Mouse (Mus musculus) common myeloid progenitor, adult 5-6 weeks (primary cell): Measurements from ENCODE around the gene Fabp1. TPM values are rescaled to one million over a fixed set of nuclear protein-coding genes. Genes with fewer than 3 reads are reported as not detected.

ENCODE experiments used
- ATAC-seq: replicated peaks from 2 replicates; pipeline ENCODE4 v1.8.0; 2016; ENCODE audit warnings: low read depth, mild to moderate bottlenecking, moderate TSS enrichment, inconsistent platforms; ENCODE audit not compliant: poor library complexity, severe bottlenecking
- total RNA-seq: library from RNA; stranded (forward); fragments of 200-1000, 187-1606 nt; gene quantifications from 2 replicates; pipeline ENCODE4 v1.2.3, GENCODE M21; 2017

Gene Fabp1
- total RNA-seq, 1 experiment from 2014 or later: not detected

DNA sequence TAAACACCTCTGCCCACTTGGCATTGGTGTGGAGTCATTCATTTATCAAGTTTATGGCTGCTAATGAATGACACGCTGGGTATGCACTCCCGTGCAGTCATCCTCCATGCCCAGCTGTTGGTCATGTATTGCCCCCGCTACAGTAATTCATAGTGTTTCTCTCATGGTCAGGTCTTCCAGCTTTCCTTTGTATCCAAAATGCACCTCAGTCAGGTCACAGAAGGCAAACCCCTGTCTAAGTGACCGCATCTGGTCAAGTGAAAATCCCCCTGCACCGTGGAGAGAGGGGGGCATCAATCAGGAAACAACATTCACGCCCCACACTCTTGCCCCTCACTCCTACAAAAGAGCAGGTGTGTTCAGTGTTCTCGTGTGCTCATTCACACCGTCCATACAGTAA, 4.5 kb downstream of the Fabp1 start:
- no peak for ATAC-seq

DNA sequence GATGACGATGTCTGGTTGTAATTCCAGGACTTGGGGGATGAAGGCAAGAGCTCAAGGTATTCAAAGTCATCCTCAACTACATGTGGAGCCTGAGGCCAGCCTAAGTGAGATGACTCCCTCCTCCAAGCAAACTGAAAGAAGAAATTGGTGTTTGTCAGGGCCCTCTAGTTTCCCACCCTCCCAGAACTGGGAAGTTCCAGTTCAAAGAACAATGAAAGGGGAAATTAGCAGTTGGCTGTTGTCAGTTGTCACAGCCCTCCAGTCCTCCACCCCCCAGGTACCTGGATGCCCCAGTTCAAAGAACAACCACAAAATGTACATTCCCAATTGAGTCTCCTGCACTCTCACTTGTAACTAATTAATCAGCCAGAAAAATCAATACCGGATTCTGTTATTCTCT, 9.1 kb downstream of the Fabp1 start:
- no peak for ATAC-seq

DNA sequence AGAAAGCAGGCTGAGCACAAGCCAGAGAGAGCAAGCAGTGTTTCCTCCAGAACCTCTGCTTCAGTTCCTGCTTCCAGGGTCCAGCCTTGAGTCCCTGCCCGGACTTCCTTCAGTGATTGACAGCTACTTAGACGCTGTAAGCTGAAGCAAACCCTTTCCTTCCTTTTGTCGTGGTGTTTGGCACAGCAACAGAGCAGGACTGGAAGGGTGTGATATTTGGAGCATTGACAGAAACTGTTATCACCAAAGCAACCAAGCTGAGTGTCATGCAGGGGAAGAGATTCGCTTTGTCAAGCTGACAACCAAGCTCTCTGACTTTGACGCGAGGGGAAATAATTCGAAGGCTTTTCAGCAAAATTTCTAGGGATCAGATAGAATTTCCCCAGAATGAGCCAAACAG, 12.3 kb downstream of the Fabp1 start:
- ATAC-seq: no peak

DNA sequence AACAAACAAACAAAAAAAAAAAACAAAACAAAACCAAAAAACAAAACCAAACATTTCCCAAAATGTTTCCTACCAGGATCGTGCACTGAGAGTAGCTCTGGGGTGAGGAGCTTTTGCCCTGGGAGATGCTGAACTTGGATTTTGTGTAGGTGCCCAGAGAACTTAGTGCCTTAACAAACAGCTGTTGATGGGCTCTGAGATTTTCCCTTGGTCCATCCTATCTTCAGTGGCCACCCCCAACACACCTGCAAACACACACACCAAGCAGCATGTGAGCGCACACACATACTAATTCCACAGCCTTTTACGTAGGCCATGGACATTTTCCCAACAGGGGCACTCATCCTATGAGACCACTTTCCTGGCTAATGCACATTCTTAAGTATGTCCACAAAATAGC, 12.8 kb downstream of the Fabp1 start:
- no peak for ATAC-seq

DNA sequence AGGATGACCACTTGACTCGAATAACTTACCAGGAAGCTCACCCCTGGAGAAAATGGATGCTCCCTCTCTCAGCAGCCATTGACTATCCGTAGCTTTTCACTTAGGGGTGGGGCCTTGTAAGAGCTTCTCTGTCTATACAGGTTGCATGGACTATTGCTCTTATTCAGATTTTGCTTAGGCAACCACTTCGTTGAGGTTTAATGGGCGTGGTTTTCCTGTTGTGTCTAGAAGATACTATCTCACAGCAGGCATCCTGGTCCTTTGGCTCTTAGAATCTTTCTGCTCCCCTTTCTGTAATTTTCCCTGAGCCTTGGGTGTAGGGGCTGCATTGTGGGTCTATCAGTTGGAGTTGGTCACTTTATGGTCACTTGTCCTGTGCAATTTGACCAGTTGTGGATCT, 21.9 kb downstream of the Fabp1 start:
- no peak for ATAC-seq

DNA sequence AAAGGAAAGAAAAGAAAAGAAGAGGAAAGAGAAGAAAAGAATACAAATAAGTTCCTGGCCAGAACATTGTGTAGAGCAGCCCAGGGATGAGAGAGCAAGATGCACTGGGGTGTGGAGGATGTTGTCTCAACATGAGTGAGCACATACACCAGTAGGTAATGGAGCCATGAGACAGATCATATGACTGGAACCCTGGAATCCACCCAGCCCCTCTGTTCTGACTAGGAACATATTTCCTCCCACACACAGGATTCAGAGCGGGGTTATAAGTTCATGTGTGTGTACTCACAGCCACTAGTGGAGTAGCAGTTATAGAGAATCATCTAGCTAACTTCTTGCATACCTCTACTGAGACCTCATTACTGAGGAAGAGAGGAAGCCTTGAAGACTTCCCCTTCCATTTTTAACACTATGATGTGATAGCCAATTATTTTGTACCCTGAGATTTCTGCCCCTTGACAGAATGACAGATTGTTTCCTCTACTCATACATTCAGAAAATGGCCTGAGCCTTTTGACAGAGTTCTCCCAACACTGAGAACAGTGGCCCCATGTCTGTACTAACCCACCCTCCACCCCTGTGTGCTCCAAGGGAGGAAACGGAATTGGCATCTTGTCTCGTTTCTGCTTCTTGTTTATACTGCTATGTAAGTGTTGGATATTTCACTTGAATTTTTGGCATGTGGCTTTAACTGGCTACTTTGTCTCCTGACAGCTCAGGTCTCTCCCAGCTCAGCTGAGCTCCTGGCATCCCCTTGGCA, 24.7 kb downstream of the Fabp1 start:
- ATAC-seq: no peak

DNA sequence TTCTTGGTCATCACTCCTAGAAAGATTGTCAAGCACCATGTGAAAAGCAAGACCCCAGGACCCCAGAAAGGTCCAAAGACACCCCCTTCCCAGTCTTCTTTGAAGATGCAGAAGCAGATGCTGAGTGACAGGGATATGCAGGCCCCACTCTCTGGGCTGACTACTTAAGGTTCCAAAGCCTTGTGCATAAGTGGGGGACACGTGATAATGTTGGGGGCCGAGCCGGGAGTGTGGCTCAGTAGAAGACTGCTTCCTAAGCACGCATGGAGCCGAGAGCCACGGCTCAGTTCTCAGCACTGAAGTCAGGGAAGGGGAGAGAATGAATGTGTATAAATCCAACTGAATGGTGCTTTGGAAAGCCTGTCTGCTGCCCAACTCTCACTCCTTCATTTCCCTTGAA, 26.9 kb downstream of the Fabp1 start:
- no peak for ATAC-seq

DNA sequence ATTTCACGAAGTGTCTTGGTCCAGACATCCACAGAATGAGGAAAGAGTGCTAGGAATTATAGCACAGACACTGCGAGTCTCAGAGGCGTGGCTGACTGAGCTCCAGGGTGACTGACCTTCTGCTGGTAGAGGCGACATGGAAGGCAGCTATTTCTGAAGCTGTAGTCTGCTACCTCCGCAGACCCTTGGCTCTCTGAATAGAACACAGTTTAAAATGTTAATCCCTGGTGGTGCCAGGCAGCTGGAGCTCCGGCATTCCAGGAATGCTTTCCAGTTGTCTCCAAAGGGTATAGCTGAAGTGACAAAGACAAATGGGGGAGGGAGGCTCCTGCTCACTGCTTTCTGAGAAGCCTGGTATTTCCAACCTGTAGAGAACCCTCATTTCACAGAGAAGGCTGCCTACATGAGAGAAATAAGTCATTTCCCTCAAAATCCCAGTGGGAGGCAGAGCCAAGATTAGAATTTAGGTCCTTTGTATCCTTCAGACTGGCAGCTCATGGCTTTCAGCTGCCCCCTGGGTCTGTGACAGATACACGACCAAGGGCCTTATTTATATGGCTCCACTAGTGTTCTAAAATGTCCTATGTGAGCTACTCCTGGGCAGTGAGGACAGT, 27.6 kb downstream of the Fabp1 start:
- no peak for ATAC-seq

DNA sequence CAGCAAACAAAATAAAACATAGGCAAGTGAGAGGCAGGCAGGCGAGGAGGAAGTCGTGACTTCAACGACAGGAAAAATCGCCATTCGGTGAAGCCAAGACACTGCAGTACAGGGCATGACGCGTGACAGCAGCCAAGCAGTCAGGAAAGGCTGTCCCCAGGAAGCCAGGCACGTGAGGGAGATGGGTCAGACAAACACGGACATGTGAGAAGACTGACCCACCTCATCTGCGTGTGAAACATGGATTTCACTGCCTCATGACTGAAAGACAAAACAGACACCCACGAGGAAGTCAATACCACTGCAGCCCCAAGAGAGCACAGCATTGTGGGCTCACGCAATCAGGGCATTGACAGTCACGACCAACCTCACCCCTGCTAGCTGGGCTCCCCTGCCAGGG, 35.5 kb downstream of the Fabp1 start:
- ATAC-seq: no peak

DNA sequence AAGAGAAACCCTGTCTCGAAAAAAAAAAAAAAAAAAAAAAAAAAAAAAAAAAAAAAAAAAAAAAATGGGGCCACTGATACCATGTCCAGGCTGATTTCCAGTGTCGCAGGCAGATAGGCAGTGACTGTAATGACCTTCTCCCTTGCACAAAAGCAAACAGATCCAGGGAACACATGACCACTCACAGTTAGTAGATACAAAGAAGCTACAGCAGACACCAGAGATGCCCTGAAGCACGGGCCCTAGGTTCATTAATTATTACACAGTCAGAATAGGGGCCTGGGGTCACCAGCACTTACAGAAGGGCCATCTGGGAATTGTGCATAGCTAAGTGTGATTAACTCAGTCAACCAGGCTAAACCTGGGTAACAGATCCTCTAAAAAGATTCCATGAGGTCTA, 36.3 kb downstream of the Fabp1 start:
- no peak for ATAC-seq

DNA sequence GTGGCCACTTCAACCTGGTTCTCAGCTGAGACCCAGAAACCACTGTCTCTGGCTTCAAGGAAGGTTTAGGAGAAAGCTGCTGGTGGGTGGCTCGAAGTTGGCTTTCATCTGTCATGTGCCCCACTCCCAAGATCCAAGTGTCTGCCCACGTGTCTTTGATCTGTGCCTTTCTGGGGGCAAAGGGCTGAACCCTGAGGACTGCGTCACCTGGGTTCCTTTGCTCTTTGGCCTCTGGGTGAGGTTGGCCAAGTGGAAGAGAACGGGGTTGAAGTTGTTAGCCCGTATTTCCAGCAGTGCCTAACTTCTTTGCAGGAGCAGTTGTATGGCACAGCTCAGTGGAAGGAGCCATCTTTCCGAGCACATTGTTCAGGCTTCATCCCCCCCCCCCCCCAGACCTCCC, 36.9 kb downstream of the Fabp1 start:
- ATAC-seq: no peak

DNA sequence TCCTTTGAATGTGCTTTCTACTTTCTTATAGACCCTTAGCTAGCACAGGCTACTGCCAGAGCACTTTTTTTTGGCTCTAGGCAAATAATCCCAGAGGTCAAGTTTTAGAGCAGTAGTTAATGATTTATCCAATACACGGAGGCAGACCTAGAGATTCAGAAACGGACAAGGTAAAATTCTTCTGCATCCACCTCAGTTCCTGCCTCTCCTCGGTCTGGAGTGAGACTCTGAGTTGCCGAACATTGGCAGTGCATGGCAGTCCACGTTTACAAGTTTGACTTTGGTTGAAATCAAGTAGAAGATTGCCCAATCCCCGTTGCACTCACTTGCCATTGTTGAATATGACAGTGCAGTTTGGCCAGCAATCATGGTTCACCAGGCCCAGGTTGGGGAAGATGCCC, 37.4 kb downstream of the Fabp1 start:
- ATAC-seq: no peak

DNA sequence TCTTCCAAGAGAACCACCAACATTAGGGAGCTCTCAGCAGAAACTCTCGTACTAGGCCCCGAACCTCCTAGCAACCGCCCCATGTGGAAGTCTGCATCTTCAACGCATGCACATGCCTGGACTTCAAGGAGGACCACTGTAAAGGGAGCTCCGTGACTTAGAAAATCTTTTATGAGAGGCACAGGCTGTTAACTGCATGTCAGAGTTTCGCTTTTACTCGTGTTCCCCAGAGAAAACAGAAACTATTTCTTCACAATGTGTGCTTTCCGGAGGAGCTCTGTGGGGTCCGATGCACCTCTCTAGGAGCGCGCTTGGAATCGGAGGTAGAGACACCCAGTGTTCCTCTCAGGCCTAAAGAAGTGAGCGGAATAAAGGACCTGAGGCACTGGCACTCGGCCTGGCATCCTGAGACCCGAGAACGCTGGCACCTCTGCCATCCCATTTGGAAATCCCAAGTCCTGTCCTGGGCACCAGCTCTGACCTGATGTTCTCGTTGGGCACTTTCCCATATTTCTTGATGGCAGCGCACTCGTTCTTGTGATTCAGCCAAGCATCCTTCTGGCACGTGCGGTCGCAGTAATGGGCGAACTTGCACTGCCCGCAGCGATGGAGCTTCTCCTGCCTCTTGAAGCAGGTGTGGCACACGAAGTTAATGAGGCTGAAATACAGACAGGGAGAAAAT, 39.6 kb downstream of the Fabp1 start:
- no peak for ATAC-seq

DNA sequence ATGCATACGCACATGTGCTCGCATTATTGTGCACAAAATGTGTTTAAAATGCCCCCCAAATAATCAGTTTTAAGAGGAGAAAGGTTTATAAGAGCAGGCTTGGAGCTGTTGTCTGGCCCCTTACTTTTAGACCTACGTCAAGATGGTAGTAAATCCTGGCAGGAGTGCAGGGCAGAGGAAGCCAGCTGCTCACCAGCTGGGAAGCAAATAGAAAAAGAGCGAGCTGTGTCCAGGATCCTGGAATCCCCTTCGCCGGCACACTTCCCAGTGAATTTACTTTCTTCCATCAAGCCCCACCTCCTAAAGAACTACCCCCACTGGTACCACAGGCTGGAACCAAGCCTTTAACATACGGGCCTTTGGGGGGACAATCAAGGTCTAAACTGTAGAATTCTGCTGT, 41.2 kb downstream of the Fabp1 start:
- no peak for ATAC-seq

DNA sequence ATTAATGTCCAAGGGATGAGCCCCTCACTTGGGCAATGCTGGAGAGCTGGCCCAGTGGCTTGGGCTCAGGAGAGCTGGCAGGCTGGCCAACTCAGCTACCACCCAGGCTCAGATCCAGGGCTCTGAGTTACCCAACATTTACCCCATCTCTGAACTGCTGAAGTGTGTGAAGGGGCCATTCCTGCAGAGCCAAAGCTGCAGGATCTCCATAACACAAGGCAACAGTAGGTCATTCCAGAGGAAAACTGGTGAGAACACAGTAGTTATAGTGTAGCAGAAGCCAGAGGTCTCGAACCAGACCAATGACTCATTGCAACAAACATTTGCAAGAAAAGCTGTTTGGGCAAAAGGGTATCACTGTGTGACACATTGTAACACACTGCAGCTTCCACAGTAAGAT, 43.2 kb downstream of the Fabp1 start:
- ATAC-seq: no peak

DNA sequence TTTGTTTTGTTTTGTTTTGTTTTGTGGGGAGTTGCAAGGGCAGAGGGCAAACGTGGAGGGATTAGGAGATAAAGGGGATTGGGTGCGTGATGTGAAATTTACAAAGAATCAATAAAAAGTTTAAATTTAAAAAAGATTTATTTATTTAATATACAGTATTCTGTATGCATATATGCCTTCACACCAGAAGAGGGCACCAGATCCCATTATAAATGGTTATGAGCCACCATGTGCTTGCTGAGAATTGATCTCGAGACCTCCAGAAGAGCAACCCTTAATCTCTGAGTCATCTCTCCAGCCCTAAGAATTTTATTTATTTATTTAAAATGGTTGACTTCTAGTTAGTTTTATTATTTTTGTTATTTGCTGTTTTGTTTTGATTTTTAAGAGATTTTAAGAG, 43.6 kb downstream of the Fabp1 start:
- ATAC-seq: no peak

DNA sequence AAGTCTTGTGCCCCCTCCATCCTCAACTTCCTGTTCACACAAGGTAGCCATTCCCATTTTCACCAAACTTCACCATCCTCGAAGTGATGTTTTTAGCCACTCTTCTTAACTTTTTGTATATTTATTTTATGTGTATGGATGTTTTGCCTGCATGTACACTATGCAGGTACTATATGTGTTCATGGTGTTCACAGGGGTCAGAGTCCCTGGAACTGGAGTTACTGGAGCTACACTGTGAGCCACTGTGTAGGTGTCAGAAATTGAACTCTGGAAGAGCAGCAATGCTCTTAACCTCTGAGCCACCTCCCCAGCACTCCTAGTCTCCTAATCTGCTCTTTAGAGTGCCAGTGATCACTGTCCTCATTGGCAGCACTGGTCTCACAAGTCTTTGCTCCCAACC, 48.8 kb downstream of the Fabp1 start:
- ATAC-seq: no peak

DNA sequence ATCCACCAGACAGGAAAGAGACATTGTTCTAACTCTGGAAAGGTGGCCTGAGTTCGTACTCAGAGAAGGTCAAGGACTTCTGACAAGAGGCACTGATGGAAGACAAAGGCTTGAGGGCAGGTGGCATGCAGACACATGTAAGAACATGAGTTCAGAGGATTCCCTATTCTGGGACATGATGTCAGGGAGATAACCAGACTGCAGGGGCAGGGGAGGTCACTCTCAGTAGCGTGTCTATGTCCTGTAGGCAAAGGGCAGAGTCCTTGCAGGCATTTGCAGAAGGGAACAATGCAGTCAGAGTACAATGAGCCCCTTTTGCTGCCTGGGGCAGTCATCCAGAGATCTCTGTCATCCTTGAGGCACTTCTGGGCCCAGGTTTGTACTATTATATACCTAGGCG, 50.0 kb downstream of the Fabp1 start:
- ATAC-seq: no peak

DNA sequence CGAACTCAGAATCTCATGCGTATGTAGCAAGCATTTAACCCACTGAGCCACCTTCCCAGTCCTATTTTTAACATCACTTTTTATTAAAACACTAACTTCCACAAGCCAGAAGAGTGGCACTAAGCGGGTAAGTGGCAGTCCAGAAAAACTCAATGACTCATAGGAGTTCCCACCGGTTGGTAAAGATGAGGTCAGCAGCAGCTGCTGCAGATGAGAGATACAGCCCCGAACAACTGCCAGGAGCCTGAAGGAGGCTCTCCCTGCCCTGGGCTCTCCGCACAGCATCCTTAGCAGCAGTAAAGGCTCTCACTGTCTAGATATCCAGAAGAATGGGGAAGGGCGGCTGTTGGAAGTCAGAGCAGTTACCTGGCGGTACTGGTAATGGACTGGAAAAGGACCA, 51.3 kb downstream of the Fabp1 start:
- ATAC-seq: no peak

DNA sequence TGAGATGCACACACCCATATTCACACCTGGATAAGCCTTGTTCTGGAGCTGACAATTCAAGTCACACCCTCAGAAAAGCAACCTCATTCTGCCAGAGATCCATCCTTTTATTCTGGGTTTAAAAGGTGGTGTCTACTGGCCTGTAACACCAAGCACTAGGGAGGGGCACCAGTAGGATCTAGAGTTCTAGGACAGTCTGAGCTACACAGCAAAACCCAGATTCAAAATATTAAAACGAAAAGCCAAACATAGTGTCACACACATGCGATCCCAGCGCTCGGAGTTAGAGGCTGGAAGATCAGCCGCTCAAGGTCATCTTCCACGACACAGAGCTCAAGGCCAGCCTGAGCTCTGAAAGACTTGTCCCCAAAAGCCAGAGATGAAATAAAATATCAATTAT, 54.8 kb downstream of the Fabp1 start:
- ATAC-seq: no peak
